Mouse (Mus musculus): ENCODE results near the gene Plk3.
A peak's percentile ranks its signal among the peaks of the same experiment; 100 is the strongest.
"Not testable (repeated sequence)": the region's sequence is repeated elsewhere in the genome, so short reads cannot be mapped to it uniquely, and the experiment has no call there.

Gene Plk3

DNA sequence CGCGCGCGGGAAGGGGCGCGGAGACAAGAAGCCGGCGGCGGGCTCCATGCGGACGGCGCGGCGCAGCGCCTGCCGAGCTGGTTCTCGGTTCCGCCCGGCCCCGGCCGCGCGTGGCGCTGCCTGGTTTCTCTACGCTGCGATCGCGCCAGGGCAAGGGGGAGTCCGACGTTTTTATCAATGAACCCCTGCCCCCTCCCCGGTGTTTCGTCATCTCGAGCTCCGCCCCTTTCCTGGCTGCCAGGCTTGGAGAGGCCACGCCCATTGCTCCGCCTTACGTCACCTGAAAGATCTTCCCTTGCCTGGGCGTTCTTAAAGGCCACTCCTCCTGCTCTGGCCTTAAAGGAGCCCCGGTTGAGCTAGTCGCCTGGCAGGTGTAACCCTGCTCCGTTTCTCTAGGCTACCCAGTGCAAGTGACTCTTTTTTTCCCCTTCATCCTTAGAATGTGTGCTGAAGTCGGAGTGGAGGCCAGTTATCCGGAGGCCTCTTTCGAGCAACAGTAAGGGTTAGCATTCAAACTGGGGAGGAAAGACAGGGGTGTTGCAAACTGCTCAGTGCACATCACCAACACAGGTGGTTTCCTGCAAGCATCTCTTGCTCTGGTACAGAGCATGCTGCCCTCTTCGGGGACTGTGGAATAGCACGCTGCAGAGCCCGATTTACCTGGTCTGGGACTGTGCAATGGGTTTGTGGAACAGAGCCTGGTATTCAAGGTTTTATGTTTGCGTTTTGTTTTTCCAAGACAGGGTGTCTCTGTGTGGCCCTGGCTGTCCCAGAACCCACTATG lies at the start of gene Plk3:
Gene Plk3 (minus strand): TSS at position 147 of the 784 bp plus-strand sequence.
- DNase-seq = peak; percentile 97

DNA sequence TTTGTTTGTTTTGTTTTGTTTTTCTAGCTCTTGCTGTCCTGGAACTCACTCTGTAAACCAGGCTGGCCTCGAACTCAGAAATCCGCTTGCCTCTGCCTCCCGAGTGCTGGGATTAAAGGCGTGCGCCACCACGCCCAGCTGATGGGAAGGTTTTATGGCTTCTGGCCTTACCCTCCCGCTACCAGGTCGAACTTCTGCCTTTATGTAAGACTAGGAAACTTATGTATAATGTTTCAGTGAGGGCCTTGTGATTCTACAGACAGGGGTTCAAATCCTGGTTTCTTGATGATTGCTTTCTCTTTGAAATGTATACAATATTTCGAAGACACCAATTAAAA lies 49.0 kb upstream of the Plk3 start:
- not testable (repeated sequence) for DNase-seq

DNA sequence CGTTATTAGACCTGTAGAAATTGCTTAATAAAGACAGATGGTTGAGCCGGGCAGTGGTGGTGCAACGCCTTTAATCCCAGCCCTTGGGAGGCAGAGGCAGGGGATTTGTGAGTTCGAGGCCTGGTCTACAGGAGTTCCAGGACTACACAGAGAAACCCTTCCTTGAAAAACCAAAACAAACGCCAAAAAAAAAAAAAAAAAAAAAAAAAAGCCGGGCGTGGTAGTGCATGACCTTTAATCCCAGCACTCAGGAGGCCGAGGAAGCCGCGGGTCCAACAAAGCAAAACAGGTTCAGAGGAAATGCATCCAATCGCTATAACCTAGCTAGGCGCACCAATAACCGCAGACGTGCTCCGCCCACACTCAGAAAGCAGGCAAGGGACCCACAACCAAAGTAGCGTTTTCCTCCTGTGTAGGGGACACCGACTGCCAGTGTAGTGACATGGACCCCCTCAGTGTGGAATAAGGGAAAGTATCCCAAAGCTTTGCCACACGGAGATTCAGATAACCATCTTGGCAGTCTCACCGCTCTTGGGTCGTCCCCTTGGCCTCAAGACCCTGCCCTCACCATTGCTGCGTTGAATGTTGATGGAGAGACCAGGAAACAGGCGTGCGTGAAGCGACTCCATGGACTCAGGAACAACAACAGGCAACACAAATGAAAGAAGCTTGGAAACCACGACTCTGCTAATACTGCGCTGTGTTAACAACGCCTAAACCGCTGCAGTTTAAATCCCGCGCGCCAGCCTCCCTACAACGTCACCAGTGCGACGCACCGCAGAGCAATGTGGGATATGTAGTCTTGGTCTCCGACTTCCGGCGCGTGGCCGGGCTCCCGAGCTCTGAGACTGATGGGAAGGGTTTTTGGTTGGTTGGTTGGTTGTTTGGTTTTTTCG lies 48.3 kb upstream of the Plk3 start, which contains the start of gene Kif2c:
Gene Kif2c (minus strand): TSS at position 777 of the 896 bp plus-strand sequence.
- peak; percentile 90 for DNase-seq

DNA sequence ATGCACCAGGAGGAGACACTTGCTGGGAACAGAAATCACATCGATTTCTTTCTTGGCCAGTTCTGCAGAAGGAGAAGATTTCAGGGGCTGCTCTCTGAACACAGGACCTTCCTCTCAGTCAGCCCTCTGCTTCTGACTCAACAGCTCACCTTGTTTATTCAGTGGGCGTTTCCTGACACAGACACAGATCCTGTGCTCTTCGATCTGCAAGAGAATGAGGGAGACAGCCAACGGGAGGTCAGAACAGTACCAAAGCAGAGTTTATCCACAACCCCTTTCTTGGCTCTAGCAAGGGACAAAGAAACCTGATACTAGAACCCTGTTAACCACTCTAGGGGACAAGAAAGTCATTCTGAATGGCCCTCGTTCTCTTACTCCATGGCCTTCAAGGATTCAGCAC lies 36.2 kb upstream of the Plk3 start:
- no peak for DNase-seq

DNA sequence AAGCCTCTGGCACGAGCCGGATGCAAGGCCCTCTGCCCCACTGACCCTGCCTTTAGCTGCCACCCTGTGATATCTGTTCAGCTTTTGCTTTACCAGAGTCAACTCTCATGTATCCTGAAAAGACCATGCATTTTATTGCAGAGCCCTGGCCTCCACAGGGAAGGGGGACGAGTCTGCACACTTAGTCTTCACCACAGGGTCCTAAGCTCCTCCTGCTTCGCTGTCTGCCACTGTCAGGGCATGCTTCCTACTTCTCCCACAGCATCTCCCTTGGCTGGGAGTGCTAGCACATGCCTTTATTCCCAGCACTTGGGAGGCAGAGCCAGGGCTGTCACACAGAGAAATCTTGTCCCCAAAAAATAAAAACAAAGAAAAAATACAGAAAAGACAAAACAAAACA lies 27.4 kb upstream of the Plk3 start:
- no peak for DNase-seq

DNA sequence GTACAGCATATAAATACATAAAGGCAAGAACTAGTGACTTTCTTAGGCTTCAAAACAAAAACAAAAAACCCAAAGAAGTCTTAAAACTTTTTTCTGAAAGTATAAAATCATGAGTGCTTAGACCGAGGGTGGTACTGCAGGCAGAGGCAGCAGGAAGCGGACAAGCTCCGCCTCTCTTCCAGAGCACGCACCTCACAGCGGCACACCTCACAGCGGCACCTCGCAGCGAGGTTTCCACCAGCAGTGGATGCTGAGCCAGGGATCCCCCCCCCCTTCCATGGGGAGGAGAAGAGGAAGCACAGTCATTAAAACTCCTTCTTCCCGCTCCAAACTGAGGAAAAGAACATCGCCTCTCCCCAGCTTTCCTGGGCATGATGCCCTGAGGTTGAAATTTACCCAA lies 25.9 kb upstream of the Plk3 start:
- DNase-seq = no peak

DNA sequence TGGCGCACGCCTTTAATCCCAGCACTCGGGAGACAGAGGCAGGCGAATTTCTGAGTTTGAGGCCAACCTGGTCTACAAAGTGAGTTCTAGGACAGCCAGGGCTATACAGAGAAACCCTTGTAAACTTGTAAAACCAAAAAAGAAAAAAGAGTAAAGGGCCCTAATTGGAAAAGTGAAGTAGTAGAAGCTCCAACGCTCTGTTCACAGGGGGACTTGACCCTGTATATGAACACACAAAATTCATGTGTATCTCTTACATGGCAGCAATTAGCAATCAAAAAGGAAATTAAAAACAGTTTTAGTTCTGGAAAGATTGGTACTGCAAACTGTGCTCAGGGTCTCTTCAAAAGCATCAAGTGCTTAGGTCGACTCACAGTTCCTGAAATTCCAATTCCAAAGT lies 22.6 kb upstream of the Plk3 start:
- no peak for DNase-seq

DNA sequence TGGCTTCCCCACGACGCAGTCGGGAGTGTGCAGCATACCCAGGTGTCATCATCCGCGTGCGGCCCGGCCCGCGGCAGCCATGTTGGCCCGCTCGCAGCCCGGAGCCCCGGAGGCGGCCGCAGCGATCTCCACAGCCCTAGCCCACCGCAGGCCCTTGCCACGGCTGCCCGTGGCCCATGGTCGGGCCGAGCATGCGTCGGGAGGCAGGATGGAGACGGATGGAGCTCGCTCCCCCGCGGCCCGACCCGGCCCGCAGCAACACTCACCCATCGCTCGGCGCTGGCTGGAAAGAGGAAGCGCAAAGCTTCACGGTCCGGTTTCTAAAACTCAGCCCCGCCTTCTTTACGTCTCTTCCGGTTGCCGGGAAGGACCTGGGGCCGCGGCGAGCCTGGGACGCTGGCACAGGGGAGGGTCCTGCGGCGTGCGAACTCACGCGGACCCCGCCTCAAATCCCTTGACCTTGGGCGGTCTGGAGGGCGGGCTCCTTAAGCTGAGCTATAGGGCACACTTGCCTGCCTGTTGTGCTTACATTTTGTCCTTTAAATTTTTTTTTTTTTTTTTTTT lies 22.1 kb upstream of the Plk3 start, which contains the start of gene Rps8:
Gene Rps8 (minus strand): TSS at position 452 of the 564 bp plus-strand sequence.
- peak; percentile 86 for DNase-seq

DNA sequence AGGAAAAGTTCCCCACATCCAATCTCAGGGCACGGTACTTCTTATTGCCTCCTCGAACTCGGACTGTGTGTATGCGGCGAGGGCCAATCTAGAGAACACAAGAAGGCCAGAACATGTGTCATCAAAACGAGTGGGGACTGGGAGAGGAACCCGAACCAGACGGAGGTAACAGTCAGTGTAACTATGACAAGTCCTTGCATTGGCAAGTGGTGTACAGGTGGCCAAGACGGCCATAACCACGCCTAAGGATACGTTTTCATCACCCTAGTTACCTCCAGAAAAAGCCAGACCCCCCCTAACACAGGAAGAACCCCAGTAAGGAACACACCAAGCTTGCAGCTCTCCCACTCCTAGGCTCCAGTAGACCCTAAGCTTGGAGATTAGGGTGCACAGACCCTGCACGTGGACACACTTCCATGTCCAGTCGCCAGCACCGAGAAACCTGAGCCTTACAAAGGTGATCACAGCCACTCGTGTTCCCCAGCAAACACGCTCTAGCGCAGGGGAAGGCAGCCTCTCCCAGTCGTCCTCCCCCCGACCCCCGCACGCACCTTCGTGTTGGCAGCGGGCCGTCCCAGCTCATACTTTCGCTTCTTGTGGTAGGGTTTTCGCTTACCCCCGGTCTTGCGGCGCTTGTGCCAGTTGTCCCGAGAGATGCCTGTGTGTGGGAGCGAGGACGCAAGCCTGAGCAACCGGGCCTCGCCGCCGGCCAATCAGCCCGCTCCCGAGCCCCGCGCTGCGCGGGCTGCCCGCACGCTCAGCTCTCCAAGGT lies 21.4 kb upstream of the Plk3 start:
- DNase-seq = no peak

DNA sequence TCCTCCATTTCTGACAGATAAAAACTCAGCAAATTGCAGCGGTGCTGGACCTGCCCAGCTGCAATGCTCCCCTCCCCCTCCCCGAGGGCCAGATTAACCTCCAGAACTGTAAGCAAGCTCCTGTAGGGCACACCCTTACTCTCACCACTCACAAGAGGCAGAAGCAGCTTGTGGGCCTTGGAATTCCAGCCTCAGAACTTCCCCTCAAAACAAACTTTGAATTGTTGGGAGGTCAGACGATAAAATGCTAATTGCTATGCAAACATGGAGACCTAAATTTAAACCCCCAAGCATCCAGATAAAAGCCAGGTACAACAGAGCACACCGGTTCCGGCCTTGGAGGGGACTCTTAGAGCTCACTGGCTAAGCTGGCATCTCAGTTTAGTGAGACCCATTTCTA lies 19.0 kb upstream of the Plk3 start:
- no peak for DNase-seq

DNA sequence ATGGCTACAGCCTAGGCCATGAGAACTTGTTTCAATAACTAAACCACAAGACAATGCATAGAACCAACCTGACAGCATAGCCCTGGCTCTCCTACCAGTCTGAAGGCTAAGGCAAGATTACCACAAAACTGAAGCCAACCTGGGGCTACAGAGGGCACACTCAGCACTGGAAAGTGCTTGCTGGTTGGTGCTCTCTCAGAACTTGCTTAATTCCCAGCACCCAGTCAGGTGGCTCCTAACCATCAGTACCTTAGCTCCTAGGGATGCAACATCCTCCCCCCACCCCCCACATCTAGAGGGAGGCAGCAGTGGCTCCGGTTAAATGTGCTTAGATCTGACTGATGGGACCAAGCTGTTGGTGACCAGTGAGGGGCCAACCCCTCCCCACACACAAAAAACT lies 17.7 kb upstream of the Plk3 start:
- DNase-seq = no peak

DNA sequence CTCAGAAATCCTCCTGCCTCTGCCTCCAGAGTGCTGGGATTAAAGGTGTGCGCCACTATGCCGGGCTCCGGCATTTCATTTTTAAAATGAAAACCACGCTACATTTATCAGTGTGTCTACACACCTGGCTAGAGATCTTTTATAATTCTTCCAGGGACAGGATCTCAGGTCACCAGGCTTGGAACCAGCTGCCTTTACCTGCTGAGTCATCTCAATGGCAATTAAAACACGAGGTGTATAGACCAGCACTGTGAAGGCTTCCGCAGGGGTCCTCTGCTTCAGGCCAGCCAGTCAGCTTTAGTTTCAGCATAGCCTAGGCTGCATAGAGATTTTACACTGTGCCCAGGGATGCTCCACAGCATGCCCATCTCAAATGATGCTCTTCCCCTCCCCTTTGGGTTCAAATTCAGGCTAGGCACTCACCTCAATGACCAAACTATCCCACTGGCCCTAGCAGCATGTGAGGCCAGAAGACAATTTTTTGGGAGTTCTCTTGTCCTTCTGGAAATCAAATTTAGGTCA lies 16.5 kb upstream of the Plk3 start:
- DNase-seq = no peak

DNA sequence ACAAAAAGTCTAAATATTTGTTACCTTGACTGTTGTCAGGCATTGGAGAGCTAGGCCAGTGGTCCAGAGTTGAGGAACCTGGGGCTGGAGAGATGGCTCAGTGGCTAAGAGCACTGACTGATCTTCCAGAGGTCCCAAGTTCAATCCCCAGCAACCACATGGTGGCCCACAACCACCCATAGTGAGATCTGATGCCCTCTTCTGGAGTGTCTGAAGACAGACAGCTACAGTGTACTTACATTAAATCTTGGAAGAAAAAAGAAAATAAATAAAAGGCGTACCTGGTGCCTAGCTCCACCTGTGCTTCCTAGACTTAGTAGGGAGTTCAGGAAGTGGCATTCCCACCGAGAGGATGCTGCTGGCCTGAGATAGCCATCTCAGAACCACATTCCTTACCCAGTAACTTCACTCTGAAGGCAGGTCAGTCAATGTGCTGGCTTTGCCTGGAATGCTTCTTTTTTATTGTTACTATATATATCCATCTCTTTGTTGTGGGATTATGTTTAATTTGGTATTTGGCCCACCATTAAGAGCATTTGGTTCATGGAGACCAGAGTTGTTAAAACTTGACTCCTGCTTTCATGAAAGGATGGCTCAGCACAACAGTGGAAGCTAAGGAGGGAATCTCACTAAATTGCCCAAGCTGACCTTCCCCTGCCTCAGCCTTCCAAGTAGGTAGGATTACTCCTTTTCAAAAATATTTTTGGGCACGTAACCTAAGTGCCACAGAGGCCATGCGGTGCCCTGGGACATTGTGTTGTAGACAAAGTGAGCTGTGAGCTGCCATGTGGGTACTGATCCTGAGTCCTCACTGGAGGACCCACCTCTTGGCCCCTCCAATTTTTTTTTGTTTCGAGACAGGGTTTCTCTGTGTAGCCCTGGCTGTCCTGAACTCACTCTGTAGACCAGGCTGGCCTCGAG lies 15.8 kb upstream of the Plk3 start:
- DNase-seq = no peak

DNA sequence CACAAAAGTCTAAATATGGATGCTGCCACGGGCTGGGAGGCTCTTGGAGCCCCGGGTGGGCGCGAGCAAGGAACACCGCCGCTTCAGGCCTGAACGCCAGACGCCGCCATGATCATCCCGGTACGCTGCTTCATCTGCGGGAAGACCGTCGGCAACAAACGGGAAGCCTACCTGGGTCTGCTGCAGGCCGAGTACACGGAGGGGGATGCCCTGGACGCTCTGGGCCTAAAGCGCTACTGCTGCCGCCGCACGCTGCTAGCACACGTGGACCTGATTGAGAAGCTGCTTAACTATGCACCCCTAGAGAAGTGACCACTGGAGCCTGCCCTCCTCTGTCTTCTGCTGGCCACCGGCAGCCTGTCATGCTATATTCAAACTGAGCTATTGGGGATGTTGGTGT lies 15.1 kb upstream of the Plk3 start:
- DNase-seq = no peak

DNA sequence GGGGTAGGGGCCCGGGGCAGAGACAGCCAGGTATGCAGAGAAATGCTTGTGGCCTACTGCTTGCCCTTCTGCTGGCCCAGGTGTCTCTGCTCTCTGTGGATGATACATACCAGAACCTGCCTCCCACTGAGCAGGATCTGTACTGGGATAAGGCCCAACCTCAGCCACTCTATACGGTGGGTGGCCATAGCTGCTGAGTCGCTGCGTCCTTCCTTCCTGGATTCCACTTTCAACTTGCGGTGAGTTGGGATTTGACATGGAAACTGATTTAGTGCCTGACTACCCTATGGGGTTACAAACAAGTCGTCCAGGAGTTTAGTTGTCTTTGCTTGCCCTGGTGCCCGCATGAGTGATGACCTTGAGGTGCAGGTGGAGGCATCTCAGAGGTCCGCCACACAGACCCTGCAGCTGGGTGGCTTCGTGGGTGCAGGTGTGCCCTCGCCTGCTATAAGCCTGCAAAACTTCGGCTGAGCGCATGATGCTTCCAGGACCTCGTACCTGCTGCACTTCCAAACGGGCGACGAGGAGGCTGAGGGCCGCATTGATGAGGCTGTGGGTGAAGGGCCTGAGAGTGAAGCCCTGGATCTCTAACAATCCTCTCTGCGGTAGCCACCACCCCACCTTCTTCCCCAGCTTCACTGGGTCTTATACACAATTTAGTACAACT lies 14.4 kb upstream of the Plk3 start:
- DNase-seq = no peak

DNA sequence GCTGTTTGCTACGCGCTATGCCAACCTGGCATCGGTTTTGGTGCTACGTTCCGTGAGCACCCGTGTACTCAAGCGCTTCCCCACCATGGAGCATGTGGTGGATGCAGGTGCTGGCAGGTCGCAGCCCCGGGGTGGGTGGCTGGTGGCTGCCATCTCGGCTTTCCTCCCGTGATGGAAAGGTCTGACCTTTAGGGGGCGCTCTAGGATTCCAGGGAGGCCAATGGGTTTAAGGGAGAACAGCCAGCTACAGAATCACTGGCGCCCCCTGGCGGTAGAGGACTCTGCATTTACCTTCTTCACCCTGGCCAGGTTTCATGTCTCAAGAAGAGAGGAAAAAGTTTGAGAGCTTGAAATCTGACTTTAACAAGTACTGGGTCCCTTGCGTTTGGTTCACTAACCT lies 12.4 kb upstream of the Plk3 start:
- peak; percentile 87 for DNase-seq

DNA sequence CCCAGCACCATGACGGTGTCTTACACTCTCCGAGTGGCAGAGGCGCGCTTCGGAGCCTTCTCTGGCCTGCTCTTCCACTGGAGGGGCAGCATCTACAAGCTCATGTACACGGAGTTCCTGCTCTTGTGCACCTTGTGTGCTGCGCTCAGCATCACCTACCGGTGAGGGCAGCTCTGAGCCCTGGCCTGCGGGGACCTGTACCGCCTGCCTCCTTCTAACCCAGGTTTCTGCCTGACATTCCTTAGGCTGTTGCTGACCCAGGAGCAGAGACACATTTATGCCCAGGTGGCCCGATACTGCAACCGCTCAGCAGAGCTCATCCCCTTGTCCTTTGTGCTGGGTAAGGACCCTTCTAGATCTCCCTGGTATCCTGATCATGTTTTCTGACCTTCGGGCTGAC lies 11.5 kb upstream of the Plk3 start:
- no peak for DNase-seq

DNA sequence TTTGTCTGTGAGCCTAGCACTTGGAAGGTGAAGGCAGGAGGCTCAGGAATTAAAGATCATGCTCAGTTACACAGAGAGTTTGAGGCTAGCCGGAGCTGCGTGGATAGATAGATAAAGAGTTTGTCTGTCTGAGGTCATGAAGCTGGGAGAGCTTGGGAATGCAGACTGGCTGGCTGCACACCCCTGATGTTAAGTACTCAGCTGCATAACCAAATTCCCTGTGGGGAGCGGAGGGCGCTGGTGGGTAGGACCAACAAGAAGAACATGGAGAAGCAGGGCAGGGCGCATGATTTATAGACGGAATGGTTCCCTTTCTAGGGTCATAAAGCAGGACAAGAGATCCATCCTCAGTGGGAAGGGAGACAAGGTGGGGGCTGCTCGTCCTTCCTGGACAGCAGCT lies 9.3 kb upstream of the Plk3 start:
- DNase-seq = no peak

DNA sequence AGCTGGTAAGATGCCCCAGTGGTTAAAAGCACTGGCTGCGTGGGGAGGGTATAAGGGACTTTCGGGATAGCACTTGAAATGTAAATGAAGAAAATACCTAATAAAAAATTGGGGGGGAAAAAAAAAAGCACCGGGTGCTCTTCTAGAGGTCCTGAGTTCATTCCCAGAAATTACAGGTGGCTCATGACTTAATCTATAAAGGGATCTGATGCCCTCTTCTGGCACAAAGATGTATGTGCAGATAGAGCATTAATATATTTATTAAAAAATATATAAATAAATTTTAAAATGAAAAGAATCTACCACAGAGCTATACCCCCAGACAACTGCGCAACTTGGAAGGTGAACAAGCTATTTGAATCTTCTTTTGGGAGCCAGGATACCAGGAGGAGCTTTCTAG lies 6.8 kb upstream of the Plk3 start:
- no peak for DNase-seq

DNA sequence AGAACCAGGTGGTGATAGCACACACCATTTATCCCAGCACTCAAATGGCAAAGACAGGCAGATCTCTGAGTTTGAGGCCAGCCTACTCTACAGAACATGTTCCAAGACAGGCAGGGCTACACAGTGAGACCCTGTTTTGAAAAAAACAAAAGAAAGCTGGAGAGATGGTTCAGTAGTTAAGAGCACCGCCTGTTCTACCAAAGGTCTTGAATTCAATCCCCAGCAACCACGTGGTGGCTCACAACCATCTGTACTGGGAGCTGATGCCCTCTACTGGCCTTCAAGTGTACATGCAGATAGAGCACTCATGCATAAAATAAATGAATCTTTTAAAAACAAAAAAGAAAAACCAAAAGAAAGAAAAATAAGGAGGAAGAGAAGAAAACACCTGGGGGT lies 5.5 kb upstream of the Plk3 start:
- DNase-seq = peak; percentile 54

Measured in kidney, adult 11 months (tissue).